Mouse (Mus musculus): ENCODE measurements around the gene Cacna1i.

GRCm38 (mm10) chr15:80374854-80375253 lies 87.8 kb downstream of the Cacna1i start:
- TF ChIP-seq GATA1 (IDR thresholded peaks at IDR 0.05; ENCODE audit: borderline replicate concordance, low read length), result no peak
- no peak for TF ChIP-seq FLI1 (IDR thresholded peaks at IDR 0.05; ENCODE audit: low read length)
